Mouse (Mus musculus): Measurements from ENCODE around the gene Defb13.

- no peak for TF ChIP-seq CTCF (IDR thresholded peaks at IDR 0.05; ENCODE audit: low read depth)
- no peak for TF ChIP-seq EP300 (IDR thresholded peaks at IDR 0.05; ENCODE audit: low read depth)
These were observed 11.9 kb downstream of the Defb13 start, which contains the start of gene Fam90a1a for GRCm38 (mm10) chr8:21958414-21958813.

Data from liver, postnatal 0 days (tissue).